Mouse (Mus musculus): ENCODE data around the gene Rtkn2.

DNA sequence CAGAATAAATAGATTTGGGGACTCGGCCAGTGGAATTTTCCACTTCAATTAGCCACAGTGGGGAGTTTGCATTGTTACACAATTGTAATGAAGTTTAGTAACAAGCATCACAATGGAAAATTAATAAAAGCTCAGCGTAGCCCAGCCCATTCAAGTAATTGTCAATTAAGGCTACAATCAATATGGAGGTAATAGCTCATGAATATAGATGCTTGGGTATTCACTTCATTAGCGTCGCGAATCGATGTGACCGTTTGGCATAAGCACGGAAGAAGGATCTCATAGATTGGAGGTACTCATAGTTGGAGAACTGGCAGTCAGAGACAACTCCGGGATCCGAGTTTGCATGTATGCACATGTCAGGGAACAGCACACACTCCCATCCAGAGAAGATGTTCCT lies 85.2 kb downstream of the Rtkn2 start:
- TF ChIP-seq GATA1 (IDR thresholded peaks at IDR 0.05; ENCODE audit: borderline replicate concordance, low read length) (no peak), FLI1 (IDR thresholded peaks at IDR 0.05; ENCODE audit: low read length) (no peak)
